Mouse (Mus musculus): ENCODE measurements around the gene Crebl2.

Crebl2 gene

DNA sequence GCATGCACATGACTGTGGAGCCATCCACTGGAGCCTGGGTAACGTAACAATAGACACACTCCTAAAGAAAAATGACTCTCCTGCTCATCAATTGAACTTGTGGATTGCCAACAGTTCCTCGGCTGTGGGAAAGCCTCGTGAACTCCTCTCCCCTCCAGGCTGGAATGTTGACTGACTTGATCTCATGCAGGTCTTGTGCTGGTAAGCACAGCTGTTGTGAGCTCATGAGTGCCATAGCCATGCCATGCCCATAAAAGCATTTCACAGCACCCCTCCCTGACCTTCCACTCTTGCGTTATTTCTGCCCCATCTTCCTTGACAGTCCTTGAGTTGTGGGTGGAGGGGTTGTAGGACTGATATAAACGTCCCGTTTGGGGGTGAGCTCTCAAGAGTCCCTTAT, 9.5 kb upstream of the Crebl2 start:
- DNase-seq (ENCODE audit: low spot score in 2 of 2): no peak

DNA sequence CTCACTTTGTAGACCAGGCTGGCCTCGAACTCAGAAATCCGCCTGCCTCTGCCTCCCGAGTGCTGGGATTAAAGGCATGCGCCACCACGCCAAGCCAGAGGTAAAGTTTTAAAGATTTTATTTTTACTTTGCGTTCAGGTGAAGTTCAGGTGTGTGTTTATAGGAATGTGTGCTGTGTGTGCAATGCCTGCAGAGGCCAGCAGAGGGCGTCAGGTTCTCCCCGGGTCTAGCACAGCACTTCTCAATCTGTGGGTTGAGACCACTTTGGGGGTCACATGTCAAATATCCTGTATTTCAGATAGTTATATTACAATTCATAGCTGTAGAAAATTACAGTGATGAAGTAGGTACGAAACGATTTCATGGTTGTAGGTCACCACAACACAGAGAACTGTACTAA, 7.1 kb upstream of the Crebl2 start:
- no peak for DNase-seq (ENCODE audit: low spot score in 2 of 2)

DNA sequence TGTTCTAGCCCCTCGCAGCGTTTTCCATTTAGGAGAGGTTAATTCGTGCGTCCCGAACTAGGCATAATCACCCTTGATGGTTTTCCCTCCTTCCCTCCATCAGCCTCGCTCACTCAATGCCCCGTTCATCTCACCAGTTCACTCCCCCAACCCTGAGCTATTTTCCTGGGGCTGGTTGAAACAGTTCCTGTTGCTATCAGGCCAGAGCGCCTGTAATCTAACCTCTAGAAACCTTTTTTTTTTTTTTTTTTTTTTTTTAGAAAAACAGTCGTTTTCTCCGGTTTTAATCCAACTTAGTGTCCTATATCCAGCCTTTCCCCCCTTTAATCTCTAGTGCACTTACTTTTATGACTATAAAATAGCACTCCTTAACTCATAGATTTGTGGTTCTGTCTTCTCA, 822 bp downstream of the Crebl2 start:
- no peak for DNase-seq (ENCODE audit: low spot score in 2 of 2)

GRCm38 (mm10) chr6:134834585-134835251, 4.8 kb downstream of the Crebl2 start:
- DNase-seq (ENCODE audit: low spot score in 2 of 2): no peak

DNA sequence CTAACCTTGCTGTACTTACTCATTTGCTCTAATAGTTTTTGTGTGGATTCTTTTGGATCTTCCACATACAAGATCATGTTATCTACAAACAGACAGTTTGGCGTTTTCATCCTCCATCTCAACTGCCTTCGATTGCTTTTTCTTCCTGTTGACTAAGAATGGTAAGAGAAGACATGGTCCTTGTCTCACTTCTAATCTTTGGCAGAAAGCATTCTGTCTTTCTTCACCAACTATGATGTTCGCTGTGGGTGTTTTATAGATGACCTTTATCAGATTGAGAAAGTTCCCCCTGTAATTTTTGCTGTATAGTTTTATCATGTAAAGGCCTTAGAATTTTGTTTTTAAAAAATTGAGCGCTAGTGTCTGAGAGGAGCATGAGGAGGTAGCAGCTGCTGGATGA, 8.2 kb downstream of the Crebl2 start:
- DNase-seq (ENCODE audit: low spot score in 2 of 2): no peak

- no peak for DNase-seq (ENCODE audit: low spot score in 2 of 2)
Observed at GRCm38 (mm10) chr6:134840346-134840745, 10.4 kb downstream of the Crebl2 start.

- no peak for DNase-seq (ENCODE audit: low spot score in 2 of 2)
Observed at GRCm38 (mm10) chr6:134845726-134846125, 15.8 kb downstream of the Crebl2 start.

DNA sequence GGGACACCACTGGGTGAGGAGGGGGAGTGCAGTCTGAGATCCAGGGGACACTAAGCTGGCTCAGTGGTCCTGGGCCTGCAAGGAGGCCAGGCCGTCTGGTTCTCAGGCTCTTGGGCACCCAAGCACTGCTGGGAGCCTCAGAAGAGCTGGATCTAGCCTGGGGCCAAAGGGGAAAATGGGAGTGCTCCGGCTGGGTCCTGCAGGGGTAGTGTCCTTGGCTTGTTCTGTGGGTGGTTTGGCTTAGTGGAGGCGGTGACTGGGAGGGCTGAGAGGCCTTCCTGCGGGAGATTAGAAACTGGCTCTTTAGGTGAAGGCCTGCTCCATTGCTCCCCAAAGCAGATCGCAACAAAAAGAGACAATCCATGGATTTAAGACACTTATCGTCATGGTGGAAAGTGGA, 16.4 kb downstream of the Crebl2 start:
- no peak for DNase-seq (ENCODE audit: low spot score in 2 of 2)

DNA sequence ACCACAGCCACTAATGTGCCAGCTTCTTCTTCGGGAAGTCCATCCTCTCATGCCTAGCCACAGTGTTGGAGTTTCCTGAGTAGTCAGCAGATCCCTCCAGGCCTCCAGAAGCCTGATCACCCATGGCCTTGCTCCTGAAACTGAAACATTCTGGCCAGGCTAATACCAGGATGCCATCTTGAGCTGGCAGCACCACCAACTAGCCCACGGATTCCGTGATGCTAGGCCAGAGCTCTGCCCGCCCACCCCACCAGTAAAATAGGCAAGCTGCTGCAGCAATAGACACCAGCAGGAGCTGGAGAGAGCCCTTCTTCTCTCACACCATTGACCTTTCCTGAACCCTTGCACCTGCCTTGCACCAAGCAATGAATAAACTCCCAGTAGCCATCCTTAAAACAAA, 17.6 kb downstream of the Crebl2 start:
- DNase-seq (ENCODE audit: low spot score in 2 of 2): no peak

- DNase-seq (ENCODE audit: low spot score in 2 of 2): no peak
Observed at GRCm38 (mm10) chr6:134848197-134848890, 18.4 kb downstream of the Crebl2 start.

DNA sequence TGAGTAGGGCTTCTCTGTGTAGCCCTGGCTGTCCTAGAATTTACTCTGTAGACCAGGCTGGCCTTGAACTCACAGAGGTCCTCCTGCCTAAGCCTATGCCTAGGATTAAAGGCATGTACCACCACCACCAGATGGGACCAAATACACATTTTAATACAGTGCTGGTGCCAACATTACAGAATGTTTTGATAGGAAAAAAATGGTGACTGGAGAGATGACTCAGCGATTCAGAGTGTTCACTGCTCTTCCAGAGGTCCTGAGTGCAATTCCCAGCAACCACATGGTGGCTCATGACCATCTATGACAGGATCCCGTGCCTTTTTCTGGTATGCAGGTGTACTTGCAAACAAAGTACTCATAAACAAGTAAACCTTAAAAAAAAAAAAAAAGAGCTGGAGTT, 19.5 kb downstream of the Crebl2 start:
- DNase-seq (ENCODE audit: low spot score in 2 of 2): no peak

GRCm38 (mm10) chr6:134849985-134850384, 20.0 kb downstream of the Crebl2 start:
- DNase-seq (ENCODE audit: low spot score in 2 of 2): no peak

DNA sequence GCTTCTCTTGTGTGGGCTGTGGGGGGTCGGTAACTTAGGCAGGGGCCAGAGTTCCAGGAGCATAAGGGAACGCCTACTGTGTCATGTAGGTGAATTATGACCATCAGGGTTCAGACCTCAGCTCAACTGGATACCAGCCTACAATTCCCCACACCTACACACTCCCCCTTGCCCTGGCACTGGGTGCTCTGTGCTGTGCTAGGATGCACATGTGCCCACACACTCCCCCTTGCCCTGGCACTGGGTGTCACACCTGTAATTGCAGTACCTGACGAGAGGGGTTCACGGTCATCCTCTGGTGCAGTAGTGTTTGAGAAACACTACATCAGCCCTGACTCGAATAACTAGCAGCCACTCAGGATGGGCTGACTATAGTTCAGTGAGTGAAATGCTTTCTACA, 24.8 kb downstream of the Crebl2 start:
- DNase-seq (ENCODE audit: low spot score in 2 of 2): no peak

GRCm38 (mm10) chr6:134855926-134856325, 26.0 kb downstream of the Crebl2 start:
- no peak for DNase-seq (ENCODE audit: low spot score in 2 of 2)

DNA sequence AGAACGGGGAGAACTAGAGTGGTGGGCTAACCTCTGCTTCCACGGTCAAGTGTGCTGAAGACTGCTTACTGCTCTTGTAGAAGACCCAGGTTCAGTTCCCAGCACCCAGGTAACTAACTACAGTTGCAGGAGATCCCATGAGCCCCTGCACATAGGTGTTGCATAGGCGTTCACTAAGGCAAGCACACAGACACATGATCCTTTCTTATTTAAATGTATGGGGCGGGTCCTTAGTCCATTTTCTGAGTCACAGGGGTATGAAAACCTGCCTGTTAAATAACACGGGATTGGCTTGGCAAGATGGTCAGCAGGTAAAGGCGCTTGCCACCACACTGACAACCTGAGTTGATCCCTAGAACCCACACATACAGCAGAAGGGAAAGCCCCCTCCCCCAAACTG, 29.1 kb downstream of the Crebl2 start:
- DNase-seq (ENCODE audit: low spot score in 2 of 2): no peak

GRCm38 (mm10) chr6:134860275-134860674, 30.3 kb downstream of the Crebl2 start:
- DNase-seq (ENCODE audit: low spot score in 2 of 2): no peak

GRCm38 (mm10) chr6:134861386-134861785, 31.4 kb downstream of the Crebl2 start:
- DNase-seq (ENCODE audit: low spot score in 2 of 2): no peak

DNA sequence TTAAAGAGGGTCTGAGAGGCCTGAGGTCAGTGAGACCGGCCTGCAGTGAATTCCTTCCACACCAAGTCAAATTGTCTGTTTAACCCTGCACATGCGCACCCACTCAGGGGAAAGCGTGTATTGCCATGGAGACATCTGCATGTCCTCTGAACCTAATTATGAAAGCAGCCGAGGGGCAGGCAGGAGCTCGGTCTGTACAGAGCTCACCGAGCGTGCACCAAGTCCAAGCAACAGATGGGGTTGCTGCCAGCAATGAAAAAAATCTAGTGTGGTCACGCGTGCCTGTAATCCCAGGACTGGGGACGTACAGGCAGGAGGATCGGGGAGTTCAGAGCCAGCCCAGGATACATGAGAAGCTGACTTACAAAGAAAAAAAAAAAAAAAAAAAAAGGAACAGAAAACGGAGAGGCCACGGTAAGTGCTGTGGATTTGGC, 32.7 kb downstream of the Crebl2 start:
- no peak for DNase-seq (ENCODE audit: low spot score in 2 of 2)

- DNase-seq (ENCODE audit: low spot score in 2 of 2): peak; percentile 94 to 96
Observed at GRCm38 (mm10) chr6:134863146-134863545, 33.2 kb downstream of the Crebl2 start.

GRCm38 (mm10) chr6:134866113-134866512, 36.2 kb downstream of the Crebl2 start:
- DNase-seq (ENCODE audit: low spot score in 2 of 2): no peak

DNA sequence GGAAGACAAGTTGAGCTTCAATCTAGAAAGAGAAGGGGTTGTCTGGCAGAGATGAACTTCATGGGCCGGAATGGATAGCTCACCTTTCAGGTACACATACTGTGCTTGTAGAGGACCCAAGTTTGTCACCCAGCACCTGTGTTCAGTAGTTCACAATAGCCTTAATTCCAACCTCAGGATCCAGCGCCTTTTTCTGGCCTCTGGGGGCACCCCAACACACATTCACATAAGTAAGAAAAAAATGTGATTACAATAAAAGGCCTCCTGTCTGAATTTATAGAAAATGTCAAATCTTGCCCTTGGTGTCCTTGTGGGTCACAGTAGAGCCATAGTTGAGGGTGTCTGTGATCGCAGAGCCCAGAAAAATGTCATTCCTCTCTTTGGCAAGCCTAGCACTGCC, 37.4 kb downstream of the Crebl2 start:
- DNase-seq (ENCODE audit: low spot score in 2 of 2): no peak

GRCm38 (mm10) chr6:134870209-134870742, 40.3 kb downstream of the Crebl2 start:
- no peak for DNase-seq (ENCODE audit: low spot score in 2 of 2)

DNA sequence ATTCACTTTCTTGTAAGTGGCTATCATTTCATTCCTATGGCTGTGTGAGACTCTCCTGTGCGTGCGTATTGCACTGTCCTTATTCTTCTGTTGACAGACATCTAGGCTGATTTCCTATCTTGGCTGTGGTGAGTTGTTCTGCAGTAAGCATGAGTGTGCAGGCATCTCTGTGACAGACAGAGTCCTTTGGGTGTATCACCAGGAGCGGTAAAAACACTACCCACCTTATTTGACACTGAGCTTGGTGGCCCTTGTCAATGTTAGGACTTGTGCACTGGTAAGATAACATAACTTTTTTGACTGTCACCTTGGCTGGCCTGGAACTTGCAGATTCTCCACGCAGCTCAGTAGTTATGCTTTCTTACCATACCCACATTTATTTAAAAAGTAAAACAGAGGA, 40.9 kb downstream of the Crebl2 start:
- DNase-seq (ENCODE audit: low spot score in 2 of 2): no peak

Data from right cerebral cortex, postnatal 36 days (tissue).